Mouse (Mus musculus): Measurements from ENCODE around the gene S100a8. TPM values are rescaled to one million over a fixed set of nuclear protein-coding genes. Genes with fewer than 3 reads are reported as not detected.

S100a8 gene
- polyA plus RNA-seq, 1 experiment: 2.9 TPM

DNA sequence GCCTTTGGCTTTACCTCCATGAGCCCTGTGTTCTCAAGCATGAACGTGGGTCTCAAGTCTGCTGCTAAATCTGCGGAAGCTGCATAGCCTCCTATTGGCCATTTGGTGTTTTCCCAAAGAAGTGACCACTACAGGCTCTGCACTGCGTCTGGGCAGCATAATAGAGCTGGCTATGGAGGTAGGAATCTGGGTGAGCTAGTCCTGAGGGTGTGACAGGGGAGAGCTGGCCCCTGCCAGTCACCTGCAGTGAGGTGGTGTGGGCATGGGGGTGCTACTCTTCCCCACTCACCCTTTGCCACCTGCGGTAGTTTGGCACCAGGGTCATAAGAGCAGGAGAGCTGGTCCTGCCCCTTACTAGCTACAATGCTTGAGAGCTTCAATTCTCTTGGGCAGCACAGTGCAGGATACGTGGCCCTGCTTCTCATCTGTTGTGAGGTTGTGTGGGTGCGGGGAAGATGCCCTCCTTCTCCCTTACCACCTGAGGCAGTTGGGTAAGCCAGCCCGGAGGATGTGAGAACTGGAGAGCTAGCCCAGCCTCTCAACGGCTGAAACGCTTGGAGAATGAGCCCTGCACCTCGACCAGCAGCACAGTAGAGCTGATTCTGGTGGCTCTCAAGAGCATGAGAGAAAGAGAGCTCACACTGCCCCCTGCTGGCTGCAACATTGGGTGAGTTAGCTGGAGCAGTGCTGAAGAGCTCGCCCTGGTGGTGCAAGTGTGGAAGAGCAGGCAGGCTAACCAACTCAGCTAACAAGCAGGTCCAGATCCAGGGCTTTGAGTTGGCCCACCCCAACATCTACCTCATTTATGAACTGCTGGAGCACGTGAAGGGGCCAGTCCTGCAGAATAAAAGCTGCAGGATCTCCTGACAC, 41.0 kb downstream of the S100a8 start:
- H3K4me3 ChIP-seq (replicated peaks): peak overlapping the region; percentile 1
- peaks cover 5% of the 10 kb centered on the region; the same call in 1 of the 2 replicates for H3K4me1 ChIP-seq
- H3K27me3 ChIP-seq (replicated peaks): peaks cover 3% of the 10 kb centered on the region
- TF ChIP-seq GATA1 (IDR thresholded peaks at IDR 0.05; ENCODE audit: borderline replicate concordance, low read length) (no peak), FLI1 (IDR thresholded peaks at IDR 0.05; ENCODE audit: low read length) (no peak)
- H3K9me3 ChIP-seq: no peaks in the 10 kb centered on the region
- no peaks in the 10 kb centered on the region for H3K36me3 ChIP-seq (replicated peaks; ENCODE audit: low read length)

Other genes starting within 250 kb of the S100a8 start
- 15.5 and 21.9 TPM in 2 replicates for gene Ints3, start 235.4 kb upstream of the S100a8 start, polyA plus RNA-seq (2012; ENCODE audit: insufficient read depth, low replicate concordance)
- gene Npr1, start 203.1 kb upstream of the S100a8 start, polyA plus RNA-seq (2012; ENCODE audit: insufficient read depth, low replicate concordance): 2.6 TPM in 1 of 2 replicates, not detected in the other
- gene Ilf2, start 192.9 kb upstream of the S100a8 start, polyA plus RNA-seq (2012; ENCODE audit: insufficient read depth, low replicate concordance): 10.5 TPM in 1 of 2 replicates, not detected in the other
- gene Snapin, start 177.9 kb upstream of the S100a8 start, polyA plus RNA-seq (2012; ENCODE audit: insufficient read depth, low replicate concordance): 3.0 and 5.3 TPM in 2 replicates
- 33.3 and 68.8 TPM in 2 replicates for gene Chtop, start 159.5 kb upstream of the S100a8 start, polyA plus RNA-seq (2012; ENCODE audit: insufficient read depth, low replicate concordance)
- gene S100a1, start 154.6 kb upstream of the S100a8 start, polyA plus RNA-seq (2012; ENCODE audit: insufficient read depth, low replicate concordance): 9.9 and 105 TPM in 2 replicates
- 3.7 and 30.3 TPM in 2 replicates for gene S100a13, start 154.5 kb upstream of the S100a8 start, polyA plus RNA-seq (2012; ENCODE audit: insufficient read depth, low replicate concordance)
- 0.10 TPM in 1 of 2 replicates, not detected in the other for gene S100a14, start 142.1 kb upstream of the S100a8 start, polyA plus RNA-seq (2012; ENCODE audit: insufficient read depth, low replicate concordance)
- gene S100a16, start 131.7 kb upstream of the S100a8 start, polyA plus RNA-seq (2012; ENCODE audit: insufficient read depth, low replicate concordance): not detected in 2 replicates
- not detected in 2 replicates for gene S100a3, start 108.4 kb upstream of the S100a8 start, polyA plus RNA-seq (2012; ENCODE audit: insufficient read depth, low replicate concordance)
- gene S100a2, start 78.7 kb upstream of the S100a8 start, polyA plus RNA-seq (2012; ENCODE audit: insufficient read depth, low replicate concordance): not detected in 2 replicates
- gene Gm42674, start 67.1 kb upstream of the S100a8 start, polyA plus RNA-seq (2012; ENCODE audit: insufficient read depth, low replicate concordance): not detected in 2 replicates
- not detected in 2 replicates for gene S100a4, start 65.2 kb upstream of the S100a8 start, polyA plus RNA-seq (2012; ENCODE audit: insufficient read depth, low replicate concordance)
- gene S100a5, start 60.5 kb upstream of the S100a8 start, polyA plus RNA-seq (2012; ENCODE audit: insufficient read depth, low replicate concordance): not detected in 2 replicates
- gene S100a6, start 56.1 kb upstream of the S100a8 start, polyA plus RNA-seq (2012; ENCODE audit: insufficient read depth, low replicate concordance): 1.3 TPM in 1 of 2 replicates, not detected in the other
- not detected in 2 replicates for gene S100a7a, start 15.0 kb upstream of the S100a8 start, polyA plus RNA-seq (2012; ENCODE audit: insufficient read depth, low replicate concordance)
- gene S100a9, start 26.7 kb downstream of the S100a8 start, polyA plus RNA-seq (2012; ENCODE audit: insufficient read depth, low replicate concordance): 33.8 TPM in 1 of 2 replicates, not detected in the other
- gene Pglyrp4, start 57.9 kb downstream of the S100a8 start, polyA plus RNA-seq (2012; ENCODE audit: insufficient read depth, low replicate concordance): not detected in 2 replicates
- not detected in 2 replicates for gene Gm5849, start 108.9 kb downstream of the S100a8 start, polyA plus RNA-seq (2012; ENCODE audit: insufficient read depth, low replicate concordance)

Data from megakaryocyte, embryonic 14.5 days (primary cell).